Mouse (Mus musculus) cortical plate, adult 2 months (tissue): ENCODE results near the gene Cd53.

Source experiments
- CTCF ChIP-seq: fragments of 200-500 bp; IDR thresholded peaks from 2 replicates; pipeline ENCODE4 v1.5.1; 2011; ENCODE audit warnings: mild to moderate bottlenecking, control low read depth, low read length; ENCODE audit not compliant: insufficient read depth; ENCODE audit errors: extremely low read depth
- POLR2A ChIP-seq: fragments of 200-500 bp; IDR thresholded peaks from 2 replicates; pipeline ENCODE4 v1.6.1; 2011; ENCODE audit warnings: mild to moderate bottlenecking, low read length, control low read depth; ENCODE audit not compliant: insufficient read depth; ENCODE audit errors: extremely low read depth

DNA sequence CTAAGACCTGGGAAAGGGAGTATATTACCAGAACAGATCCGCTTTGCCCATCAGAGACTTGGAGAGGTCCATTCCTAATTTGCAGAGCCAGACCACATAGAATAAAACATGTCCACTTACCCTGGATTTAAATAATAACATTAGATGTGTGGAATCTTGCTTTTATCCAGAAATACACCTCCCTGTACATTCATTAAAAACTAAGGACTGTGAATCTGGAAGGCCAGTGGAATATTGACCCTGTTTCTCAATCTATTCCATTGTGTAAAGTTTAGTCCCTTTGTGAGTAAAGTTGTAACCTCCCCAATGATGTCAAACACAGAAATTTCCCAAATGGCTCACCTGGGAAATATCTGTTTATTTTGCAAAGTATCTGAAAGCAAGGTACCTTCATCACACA lies 36.2 kb upstream of the Cd53 start, which contains the start of gene Olfr266:
- TF ChIP-seq CTCF (no peak), POLR2A (no peak)
